Mouse (Mus musculus) telencephalon, adult 2 months (tissue): Measurements from ENCODE around the gene Ntn5.
"Not testable (repeated sequence)": the region's sequence is repeated elsewhere in the genome, so short reads cannot be mapped to it uniquely, and the experiment has no call there.

ENCODE experiments used
- DNase-seq: peaks from one replicate; pipeline ENCODE4 v3.0.0-alpha.2; 2011; ENCODE audit warnings: low read depth, low spot score

The Ntn5 gene

DNA sequence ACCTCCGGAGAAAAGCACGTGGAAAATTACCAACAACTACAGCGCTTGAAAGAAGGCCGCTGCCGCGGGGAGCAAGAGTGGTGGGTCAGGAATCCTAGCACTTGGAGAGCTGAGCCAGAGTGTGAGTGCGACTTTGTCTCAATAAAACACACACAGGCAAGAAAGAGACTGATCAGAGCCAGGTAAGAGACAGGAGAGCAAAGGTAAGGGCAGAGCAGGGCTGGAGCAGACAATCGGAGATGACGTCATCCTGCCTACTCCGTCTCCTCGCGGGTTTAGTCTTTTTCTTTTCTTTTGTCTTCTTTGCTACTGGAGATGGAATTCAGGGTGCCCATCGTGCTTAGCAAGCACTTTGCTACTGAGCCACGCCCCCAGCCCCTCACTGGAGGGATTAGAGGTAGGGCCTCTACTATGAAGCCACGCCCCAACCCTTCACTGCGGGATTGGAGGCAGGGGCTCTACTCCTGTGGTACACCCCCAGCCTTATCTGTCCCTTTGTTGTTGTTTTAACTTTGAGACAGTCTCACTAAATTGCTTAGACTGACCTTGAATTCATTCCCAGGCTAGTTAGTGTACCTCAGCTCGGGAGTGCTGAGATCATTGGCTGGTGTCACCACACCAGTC is 29.3 kb upstream of the Ntn5 start:
- DNase-seq, result no peak

DNA sequence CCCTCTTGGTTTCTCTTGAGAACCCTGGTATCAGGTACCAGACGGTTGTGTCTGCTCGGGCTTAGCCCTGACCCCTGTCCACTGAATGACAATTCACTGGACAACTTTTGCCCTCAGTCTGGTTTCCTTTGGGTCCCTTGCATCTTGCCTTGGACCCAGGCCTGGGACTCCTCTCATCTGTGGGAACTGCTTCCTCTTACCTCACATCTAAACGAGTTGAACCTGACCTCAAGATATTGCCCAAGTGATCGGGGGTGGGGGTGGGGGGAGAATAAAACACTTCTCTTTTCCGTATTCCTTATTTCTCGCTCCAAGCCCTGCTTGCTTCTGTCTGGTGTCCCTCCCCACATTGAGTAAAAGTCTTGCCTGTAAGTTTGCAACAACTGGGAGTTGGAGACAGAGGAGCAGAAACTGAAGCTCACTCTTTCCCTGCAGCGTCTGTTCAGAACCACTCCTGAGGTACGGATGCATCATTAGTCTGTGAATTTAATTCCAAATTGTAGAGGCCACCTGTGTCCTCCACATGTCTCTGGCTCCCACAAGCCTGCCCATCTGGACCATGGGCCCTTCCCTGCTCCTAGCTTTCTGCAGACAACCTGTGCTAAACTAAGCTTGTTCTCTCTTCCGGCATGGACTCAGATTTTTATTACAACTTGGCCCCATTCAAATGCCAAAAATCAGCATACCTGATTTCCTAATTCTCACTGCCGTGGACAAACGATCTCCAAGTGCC is 22.9 kb upstream of the Ntn5 start:
- no peak for DNase-seq

DNA sequence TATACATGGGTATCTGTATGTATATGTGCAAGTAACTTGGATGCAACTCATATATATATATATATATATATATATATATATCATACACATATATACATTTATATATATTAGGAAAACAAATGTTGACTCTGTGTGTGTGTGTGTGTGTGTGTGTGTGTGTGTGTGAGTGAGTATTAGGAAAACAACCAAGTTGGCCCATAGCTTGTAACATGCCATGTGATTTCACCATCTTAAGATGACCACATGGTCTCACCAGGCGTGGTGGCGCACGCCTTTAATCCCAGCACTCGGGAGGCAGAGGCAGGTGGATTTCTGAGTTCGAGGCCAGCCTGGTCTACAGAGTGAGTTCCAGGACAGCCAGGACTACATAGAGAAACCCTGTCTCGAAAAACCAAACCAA is 22.1 kb upstream of the Ntn5 start:
- DNase-seq, result not testable (repeated sequence)

DNA sequence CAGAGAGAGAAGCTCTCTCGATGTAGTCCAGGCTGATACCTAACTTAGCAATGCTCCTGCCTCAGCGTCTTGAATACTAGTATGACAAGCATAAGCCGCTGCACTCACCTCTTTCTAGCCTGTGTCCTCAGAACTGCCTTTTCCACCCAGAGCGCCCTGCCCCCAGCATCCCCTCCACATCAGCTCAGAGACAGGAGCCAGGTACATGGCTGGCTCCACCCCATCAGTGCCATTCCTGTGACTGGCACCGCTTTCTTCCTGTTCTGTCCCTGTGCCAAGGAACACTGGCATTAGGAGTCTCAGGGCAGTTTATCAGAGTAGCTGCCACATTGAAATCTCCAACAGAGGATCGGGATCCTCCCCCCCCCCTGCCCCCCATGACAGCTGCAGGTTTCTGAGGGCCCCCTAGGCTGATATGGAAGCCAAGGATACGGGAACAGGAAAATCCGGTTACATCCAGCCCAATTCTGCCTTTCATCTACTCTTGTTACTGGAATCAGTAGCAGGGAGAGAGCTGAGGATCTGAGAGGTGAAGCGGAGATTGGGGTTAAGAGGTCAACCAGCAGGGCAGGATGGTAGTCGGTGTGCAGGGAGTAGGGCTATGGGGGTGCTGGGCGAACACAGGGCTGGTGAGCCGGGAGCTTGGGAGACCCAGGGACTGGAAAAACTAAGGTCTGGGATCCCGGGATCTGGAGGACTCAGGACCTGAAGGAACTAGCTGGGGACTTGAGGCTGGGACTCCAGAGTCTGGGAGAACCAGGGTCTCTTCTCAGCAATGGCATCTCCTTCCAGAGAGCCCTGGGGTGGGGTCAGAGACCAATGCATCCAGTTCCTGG is 18.3 kb upstream of the Ntn5 start:
- DNase-seq, result no peak

DNA sequence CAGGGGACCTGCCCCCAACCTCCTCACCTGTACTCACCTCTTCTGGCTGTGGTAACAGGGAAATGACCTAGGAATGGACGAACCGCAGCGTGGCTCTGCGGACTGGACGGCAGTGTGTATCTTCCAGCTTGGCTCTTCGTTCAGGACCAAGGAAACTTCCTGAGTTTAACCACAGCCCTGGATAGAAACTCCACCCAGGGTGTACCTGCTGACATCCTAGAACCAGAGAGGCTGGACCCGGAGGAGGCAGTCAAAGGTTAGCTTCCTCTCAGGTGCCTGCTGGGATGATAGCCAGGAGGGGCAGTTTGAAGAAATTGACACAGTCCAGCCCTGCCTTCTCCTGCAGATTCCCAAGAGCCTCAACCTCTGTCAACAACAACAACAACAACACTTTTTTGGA is 17.7 kb upstream of the Ntn5 start, which contains the start of gene Fut2:
Gene Fut2, minus strand, starts transcription at position 234 of the 400 bp plus-strand sequence.
- DNase-seq, result no peak

DNA sequence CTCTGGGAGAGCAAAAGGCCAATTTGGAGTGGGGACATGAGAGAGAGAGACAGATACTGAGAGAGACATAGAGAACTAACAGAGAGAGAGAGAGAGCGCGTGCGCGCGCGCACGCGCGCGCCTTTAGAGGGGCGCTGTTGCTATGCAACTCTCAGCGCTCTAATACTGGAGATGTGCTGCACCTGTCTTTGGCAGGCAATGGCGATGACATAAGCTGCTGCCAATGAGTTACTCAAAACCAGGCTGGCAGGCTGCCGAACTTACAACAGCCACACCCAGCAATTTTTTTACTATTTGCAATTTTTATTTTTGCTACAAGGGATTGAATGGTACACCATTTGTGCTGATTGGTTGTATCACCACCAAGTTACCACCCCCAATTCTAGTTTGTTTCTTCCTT is 16.1 kb upstream of the Ntn5 start:
- no peak for DNase-seq

DNA sequence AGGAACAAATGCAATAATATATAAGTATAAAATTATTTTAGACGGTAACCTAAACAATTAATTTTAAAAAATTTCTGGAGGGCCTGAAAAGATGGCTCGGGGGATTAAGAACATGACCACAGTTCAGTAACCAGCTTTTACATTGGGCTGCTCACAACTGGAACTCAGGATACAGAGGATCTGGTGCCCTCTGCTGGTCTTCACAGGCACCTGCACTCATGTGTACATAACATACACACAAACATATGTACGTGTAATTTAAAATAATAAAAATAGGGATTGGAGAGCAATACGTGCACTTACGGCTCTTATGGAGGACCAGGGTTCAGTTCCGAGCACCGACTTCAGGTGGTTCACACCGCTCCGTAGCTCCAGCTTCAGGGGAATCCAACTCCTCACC is 14.9 kb upstream of the Ntn5 start:
- no peak for DNase-seq

DNA sequence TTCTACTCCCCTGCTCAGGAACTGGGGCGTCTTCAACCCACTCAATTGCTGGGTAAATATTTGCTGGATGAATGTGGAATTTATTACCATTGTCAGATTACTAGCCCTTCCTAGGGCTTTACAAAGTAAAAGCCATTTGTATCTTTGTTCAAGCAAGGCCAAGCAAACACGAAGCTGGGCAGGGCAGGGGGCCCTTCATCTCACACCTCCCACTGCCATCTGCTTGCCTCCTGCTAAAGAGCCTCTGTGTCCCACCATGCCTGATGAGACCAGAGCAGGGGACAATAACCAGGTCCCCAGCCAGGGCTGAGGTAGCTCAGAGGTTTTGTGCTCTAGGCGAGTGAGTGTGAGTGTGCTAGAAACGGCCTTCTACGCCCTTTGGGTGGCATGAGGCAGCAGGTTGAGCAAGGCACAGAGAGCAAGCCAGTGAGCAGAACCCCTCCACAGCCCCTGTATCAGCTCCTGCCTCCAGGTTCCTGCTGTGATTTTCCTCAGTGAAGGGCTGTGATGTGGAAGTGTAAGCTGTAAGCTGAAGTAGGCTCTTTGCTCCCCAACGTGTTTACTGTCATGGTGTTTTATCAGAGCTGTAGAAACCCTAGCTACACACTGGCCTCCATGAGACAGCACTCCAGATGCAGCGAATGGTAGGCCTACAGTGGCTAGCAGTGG is 6.1 kb upstream of the Ntn5 start:
- DNase-seq, result no peak

DNA sequence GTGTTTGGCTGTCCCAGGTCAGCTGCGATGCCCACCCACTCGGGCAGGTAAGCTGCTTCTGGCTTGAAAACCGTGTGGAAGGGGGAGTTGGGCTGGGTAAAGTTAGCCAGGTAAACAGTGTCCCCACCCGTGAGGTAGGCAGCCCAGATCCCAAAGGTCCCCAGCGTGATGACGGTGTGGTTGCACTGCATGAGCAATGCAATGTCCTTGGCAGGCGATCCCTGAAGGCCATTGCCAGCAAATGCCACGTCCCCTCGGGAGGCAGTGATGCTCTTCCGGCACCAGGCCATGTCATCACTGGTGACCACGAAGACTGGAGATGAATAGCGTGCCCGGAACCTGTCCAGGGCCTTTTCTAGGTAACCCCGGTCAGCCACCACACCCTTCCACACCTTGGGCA is 5.3 kb upstream of the Ntn5 start:
- no peak for DNase-seq

DNA sequence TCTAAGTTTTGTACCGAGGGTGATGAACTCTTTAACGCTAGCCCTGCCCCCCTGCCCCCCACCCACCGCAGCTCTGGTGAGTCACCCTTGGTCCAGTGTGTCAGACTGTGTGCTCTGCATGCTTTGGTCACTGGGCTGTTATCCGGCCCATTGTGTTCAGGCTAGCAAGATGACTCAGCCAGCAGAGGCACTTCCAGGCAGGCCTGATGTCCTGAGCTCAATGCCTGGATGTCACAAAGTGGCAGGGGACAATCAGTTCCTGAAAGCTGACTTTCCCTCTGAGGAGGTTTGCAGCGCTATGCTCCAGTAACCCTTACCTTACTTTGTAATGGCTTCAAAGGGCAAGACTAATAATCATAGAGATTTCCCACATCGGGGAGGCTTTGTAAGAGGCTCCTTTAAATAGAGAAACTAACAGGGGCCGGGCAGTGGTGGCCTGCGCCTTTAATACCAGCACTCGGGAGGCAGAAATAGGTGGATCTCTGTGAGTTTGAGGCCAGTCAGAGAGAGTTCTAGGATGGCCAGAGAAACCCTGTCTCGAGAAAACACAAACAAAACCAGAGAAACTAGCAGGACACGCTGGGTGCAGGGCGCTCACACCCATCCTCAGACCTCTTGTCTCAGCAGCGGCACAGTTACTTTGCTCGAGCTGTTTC is 3.7 kb upstream of the Ntn5 start:
- no peak for DNase-seq

DNA sequence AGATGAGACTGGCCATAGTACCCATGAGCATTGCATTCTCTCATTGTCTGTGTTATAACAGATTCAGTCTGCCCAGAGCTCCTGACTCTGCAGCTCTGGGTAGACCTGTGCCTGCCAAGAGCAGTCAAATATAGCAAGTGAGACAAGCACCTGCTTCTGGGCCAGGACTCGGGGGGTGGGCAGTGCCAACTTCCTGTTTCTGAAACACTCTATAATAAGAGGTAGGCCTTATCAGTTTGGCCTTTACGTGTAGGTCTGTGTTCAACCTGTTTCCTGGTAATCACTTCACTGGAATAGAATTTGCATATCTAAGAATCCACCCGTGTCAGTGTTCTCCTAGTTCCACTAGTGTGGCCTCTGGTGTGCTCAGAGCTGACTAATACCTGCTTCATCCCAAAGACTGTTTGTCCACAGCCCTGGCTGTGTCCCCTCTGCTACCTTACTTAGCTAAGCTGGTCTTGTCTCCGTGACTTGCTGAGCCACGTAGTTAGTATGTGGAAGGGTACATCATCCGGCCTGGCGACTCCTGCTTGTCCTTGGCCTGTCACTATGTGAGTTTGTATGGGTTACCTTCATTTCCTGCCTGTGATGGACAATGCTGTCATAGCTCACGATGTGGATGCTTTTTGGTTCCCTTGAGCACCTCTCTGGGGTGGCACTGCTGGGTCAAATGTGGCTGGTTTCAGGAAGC is 2.6 kb upstream of the Ntn5 start:
- no peak for DNase-seq

DNA sequence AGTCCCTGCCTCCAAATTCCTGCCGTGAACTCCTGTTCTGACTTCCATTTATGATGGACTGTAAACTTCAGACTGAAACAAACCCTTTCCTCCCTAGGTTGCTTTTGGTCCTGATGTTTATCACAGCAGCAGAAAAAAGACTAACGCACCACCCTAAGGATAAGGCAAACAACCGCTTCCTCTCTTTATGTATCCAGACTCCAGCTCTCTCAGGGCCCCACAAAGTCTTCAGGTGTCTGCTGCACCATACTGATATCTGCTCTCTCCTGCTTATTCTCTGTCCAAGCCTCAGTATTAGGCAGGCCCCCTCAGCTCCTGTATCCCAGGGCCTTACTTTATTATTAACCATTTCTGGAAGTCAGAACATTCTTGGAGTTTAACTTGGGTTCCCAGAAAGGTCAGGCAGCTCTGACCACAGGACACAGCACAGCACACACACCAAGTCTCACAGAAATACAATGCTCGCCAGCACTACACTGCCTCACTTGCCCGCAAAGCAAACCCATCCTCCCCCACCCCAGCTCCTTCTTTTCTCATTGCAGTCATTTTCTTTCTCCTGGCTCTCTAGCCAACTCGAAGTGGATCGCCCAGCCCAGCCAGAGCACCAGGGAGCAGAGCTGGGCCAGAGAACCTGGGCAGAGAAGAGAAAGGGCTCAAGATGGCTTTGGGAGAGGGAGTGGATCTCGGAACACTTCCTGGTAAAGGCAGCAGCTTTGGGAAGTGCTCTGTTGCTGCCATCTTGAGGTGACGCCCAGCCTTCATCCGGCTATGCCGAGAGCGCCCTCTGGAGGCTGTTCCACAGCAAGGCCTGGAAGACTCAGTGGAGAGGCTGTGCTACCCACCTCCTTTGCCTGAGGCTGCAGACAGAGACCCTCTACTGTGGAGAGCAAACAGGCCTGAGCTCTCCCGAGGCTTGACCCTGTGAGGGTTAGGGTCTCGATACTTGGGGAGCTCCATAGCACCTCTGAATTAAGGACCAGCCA is 1.4 kb upstream of the Ntn5 start:
- DNase-seq, result no peak

DNA sequence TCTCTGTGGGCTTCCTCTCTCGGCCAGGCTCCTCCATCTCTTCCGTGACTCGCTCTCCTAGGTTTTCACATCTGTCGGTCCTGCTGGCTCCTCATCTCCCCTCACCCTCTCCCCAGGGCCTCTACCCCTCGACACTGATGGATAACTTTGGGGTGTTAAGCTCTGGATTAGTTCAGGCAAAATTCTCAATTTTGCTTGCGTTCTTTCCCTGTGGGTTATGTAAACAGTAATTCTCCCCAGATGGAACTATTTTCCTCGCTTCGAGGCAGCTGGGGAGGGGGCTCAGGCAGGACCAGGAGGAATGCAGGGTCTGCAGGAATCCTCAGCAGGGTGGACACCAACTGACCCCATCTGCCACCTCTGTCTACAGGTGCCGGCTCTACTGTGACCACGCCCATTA is 2.0 kb downstream of the Ntn5 start:
- DNase-seq, result no peak

DNA sequence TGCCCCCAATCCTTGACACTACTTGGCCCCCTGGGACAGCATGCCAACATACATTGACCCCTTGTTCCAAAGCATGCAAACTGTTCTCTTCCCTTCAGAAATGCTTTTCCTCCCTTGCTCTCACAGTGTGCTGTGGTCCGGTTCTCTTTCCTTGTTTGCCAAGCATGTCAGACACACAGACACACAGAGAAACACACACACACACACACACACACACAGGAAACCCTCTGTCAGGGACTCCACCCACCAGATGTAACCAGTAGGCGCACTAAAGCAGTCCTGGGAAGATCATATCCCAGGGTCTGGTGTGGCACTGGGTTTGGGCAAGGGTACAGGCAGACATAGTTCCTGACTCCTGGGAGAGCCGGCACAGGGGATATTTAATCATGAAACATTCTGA is 3.0 kb downstream of the Ntn5 start:
- DNase-seq, result no peak

DNA sequence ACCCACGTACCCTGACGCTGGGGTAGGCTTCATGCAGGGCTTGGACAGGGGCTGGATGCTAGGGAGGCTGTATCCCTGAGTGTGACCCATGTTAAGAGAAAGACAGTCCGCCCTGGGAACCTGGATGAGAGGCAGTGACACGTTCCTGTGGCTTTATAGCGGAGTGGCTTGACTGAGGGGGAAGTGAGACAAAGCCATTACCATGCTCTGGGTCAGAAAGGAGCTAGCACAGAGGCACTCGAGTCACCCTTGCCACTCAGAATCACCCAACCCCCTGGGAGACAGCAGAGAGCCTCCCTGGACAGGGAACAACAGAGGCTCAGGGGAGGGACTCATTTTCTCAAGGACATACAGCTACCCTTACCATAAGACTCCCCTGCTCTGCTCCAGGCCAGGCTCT is 5.3 kb downstream of the Ntn5 start:
- DNase-seq, result no peak

DNA sequence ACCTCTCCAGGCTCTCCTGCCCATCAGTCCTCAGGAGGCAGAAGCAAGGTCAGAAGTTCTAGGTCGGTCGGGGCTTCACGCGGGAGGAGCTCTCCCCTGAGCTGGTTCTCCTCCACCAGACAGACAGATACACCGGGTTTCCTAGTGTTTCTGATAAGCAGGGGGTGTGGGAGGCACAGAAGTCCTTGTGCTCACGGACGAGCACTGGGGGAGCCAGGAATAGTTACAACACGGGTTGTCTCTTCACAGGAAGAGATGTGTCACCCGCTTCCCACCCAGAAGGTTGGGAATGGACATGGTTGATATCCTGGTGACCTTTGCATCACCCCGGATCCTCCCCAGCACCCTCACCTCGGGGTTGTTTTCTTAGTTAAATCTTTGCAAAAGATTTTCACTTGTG is 6.0 kb downstream of the Ntn5 start:
- no peak for DNase-seq

DNA sequence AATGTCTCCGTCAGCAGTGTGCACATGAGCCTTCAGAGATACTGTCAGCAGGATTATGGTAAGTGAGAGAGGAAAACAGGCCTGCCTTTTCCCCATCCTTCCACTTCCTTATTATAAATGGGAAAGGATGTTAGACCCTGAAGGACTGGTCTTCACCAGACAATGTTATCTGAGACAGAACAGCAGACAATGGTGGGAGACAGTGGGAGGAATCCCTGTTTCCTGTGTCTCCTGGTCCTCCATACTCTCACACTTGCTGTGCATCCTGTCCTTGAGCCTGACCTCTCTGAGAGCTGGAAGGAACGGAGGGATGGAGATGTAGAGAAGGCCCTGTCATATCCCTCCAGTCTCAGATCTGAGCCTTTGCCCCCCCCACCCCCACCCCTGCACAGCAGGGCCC is 8.5 kb downstream of the Ntn5 start:
- DNase-seq, result no peak

DNA sequence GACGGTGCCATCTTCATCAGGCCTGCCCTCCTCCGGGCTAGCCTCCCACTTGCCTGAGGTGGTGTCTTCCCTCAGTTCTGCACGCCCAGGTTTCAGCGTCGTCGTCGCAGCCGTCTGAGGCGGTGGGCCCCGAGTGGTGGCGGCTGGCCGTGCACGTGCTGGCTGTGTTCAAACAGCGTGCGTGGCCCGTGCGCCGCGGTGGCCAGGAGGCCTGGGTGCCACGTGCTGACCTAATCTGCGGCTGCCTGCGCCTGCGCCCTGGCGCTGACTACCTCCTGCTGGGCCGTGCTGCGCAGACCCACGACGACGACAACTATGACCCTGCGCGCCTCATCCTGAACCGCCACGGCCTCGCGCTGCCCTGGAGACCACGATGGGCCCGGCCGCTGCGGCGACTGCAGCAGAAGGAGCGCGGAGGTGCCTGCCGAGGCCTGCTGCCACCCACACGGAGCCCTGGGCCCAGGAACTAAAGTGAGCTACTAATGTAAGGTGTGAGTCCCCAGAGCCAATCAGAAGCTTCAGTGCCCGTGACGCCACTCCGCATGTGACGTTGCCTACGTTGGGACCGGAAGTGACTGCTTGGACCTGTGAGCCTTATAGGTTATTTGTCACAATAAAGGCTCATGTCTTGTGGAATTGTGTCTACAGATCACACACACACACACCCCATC is 10.2 kb downstream of the Ntn5 start, which contains the start of gene Sec1:
Gene Sec1, minus strand, starts transcription at position 482 of the 671 bp plus-strand sequence.
- no peak for DNase-seq

DNA sequence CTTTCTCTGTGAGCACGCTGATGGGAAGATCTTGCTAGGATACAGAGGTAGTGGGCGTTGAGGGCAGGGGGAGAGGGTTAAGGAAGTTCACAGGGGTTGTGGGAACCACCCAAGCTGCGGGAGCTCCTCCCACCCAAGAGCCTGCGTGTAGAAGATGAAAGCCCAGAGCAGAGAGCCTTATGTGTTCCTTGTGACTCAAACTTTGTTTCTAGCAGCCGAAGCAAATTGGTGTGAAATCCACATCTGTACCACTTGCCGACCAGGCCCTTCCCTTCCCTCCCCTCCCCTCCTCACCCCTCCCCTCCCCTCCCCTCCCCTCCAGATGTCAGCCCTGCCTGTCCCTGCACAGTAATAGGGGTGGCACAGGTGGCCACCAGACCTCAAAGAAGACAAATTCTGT is 11.3 kb downstream of the Ntn5 start:
- no peak for DNase-seq
